Mouse (Mus musculus) midbrain, embryonic 13.5 days (tissue): Measurements from ENCODE around the gene Zfp948. TPM values are rescaled to one million over a fixed set of nuclear protein-coding genes. Genes with fewer than 3 reads are reported as not detected.
"Not testable (repeated sequence)": the region's sequence is repeated elsewhere in the genome, so short reads cannot be mapped to it uniquely, and the experiment has no call there.

Experiments
- ATAC-seq: fragments of 200-750 bp; cut with Nextera tagmentation; 2 replicates; pipeline ENCODE4 v1.8.0; 2017; ENCODE audit warnings: mild to moderate bottlenecking, moderate TSS enrichment, moderate library complexity
- H3K27ac ChIP-seq: fragments of 300-500 bp; sonication (generic); 2 replicates; pipeline ENCODE4 v1.5.1; 2015; ENCODE audit warnings: inconsistent platforms, mild to moderate bottlenecking, moderate library complexity
- H3K27me3 ChIP-seq: fragments of 300-500 bp; sonication (generic); 2 replicates; pipeline ENCODE4 v1.6.1; 2015; ENCODE audit warnings: mild to moderate bottlenecking, inconsistent platforms
- H3K36me3 ChIP-seq: fragments of 300-500 bp; sonication (generic); 2 replicates; pipeline ENCODE4 v1.6.1; 2015; ENCODE audit warnings: mild to moderate bottlenecking, inconsistent platforms
- H3K4me1 ChIP-seq: fragments of 300-500 bp; sonication (generic); replicated peaks from 2 replicates; pipeline ENCODE4 v1.6.1; 2015; ENCODE audit warnings: inconsistent platforms
- H3K4me2 ChIP-seq: fragments of 300-500 bp; sonication (generic); replicated peaks from 2 replicates; pipeline ENCODE4 v1.6.1; 2015; ENCODE audit warnings: moderate library complexity, mild to moderate bottlenecking, inconsistent platforms
- H3K4me3 ChIP-seq: fragments of 300-500 bp; sonication (generic); replicated peaks from 2 replicates; pipeline ENCODE4 v1.5.1; 2015; ENCODE audit warnings: mild to moderate bottlenecking, inconsistent platforms
- H3K9ac ChIP-seq: fragments of 300-500 bp; sonication (generic); replicated peaks from 2 replicates; pipeline ENCODE4 v1.6.1; 2015; ENCODE audit warnings: mild to moderate bottlenecking, inconsistent platforms
- H3K9me3 ChIP-seq: fragments of 300-500 bp; sonication (generic); 2 replicates; pipeline ENCODE4 v1.6.1; 2016; ENCODE audit warnings: mild to moderate bottlenecking, inconsistent platforms
- WGBS: fragments of 180-500 bp; shearing (Covaris S2); methylation state at CpG from one replicate; pipeline ENCODE4 v1.1.7; 2015; 5-methylcytosine and 5-hydroxymethylcytosine counted together
- polyA plus RNA-seq: library from polyadenylated mRNA; unstranded; fragments of >200 nt; fragmentation: Nextera tagmentation; extraction: Ambion mirVana; gene quantifications from 2 replicates; pipeline ENCODE4 v1.2.1, GENCODE M21; 2015

Gene Zfp948
- polyA plus RNA-seq, 1 experiment from 2014 or later: 15.1 TPM

GRCm38 (mm10) chr17:21536676-21537075 lies 30.1 kb upstream of the Zfp948 start:
- no peak for ATAC-seq
- Histone ChIP-seq H3K27me3 (no peaks in the 10 kb centered on the region), H3K4me2 (no peak overlapping the region), H3K27ac (no peak overlapping the region), H3K9ac (no peak overlapping the region), H3K4me3 (no peak overlapping the region), H3K4me1 (peaks cover 17% of the 10 kb centered on the region), H3K36me3 (no peaks in the 10 kb centered on the region), H3K9me3 (no peaks in the 10 kb centered on the region)
- 73% methylated on average over 2 of the region's 2 CpGs for WGBS

DNA sequence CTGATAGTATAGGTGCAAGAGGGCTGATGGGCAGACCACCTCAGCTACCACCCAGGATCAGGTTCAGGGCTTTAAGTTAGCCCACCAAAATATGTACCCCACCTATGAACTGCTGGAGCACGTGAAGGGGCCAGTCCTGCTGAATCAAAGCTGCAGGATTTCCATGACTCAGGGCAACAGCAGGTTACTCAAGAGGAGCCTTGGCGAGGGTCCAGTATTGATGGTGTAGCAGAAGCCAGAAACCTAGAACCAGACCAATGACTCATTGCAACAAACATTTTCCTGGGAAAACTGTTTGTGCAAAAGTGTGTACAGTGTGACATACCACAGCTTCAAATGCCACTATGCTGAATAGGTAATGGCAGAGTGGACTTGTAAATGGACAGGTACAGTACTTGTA lies 9.0 kb upstream of the Zfp948 start:
- ATAC-seq: no peak
- WGBS: 92% methylated on average over 2 of the region's 2 CpGs

GRCm38 (mm10) chr17:21566220-21566619 lies 588 bp upstream of the Zfp948 start:
- Histone ChIP-seq H3K4me1 (peaks cover 14% of the 10 kb centered on the region), H3K27ac (peak overlapping the region; percentile 93), H3K4me2 (peak overlapping the region; percentile 71), H3K27me3 (no peaks in the 10 kb centered on the region), H3K9ac (peak overlapping the region; percentile 78), H3K36me3 (no peaks in the 10 kb centered on the region), H3K4me3 (peak overlapping the region; percentile 60), H3K9me3 (no peaks in the 10 kb centered on the region)
- peak; percentile 80 for ATAC-seq
- WGBS: 10% methylated on average over 5 of the region's 5 CpGs

More for the DNA sequence above, 9.0 kb upstream of the Zfp948 start:
- Histone ChIP-seq H3K4me3 (no peak overlapping the region), H3K9me3 (no peaks in the 10 kb centered on the region), H3K9ac (no peak overlapping the region), H3K4me1 (no peaks in the 10 kb centered on the region), H3K27ac (no peak overlapping the region), H3K27me3 (no peaks in the 10 kb centered on the region), H3K36me3 (no peaks in the 10 kb centered on the region; the same call in 1 of the 2 replicates), H3K4me2 (no peak overlapping the region)

DNA sequence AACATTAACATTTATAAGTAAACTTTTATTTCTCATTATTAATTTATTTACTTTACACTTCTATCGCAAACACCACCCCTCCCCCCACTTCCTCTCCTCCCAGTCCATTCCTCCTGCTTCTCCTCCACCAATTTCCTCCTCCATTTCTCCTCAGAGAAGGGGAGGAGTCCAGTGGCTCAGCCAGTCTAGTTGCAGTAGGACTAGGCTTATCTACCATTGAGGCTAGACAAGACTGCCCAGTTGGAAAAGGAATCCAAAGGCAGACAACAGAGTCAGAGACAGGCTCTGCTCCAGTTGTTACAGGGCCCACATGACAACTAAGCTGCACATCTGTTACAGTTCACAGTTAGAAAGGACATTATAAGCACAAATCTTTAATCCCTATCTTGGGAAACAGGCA lies 888 bp downstream of the Zfp948 start:
- no peaks in the 10 kb centered on the region for H3K27me3 ChIP-seq
- H3K9ac ChIP-seq: peak overlapping the region; percentile 17; the same call in 1 of the 2 replicates
- H3K36me3 ChIP-seq: no peaks in the 10 kb centered on the region
- H3K4me2 ChIP-seq: peak overlapping the region; percentile 47
- ATAC-seq: peak; percentile 15; the same call in 1 of the 2 replicates
- WGBS: 67% methylated on average over 1 of the region's 1 CpGs
- peak overlapping the region; percentile 60 for H3K4me3 ChIP-seq
- no peaks in the 10 kb centered on the region for H3K9me3 ChIP-seq
- no peak overlapping the region; the same call in 1 of the 2 replicates for H3K27ac ChIP-seq
- H3K4me1 ChIP-seq: peaks cover 14% of the 10 kb centered on the region

DNA sequence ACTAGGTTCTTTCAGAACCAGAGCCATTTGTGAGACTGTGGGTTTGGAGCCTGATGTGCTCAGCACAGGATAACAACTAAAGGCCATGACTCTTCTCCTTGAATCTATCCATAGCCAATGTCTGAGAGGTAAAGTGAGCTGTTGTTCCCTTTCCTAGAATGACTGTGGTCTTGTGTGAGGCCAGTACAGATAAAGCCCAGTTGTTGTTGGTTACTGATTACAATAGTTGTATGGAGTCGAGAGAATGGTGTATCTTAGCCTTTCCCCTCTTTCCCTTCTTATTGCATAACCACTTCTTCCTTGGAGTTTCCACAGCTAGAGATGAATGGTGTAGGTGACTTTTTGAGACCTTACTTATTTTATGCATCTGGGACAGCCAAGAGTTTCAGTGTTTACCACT lies 12.3 kb downstream of the Zfp948 start:
- Histone ChIP-seq H3K9me3 (no peaks in the 10 kb centered on the region), H3K4me3 (no peak overlapping the region), H3K27ac (no peak overlapping the region), H3K36me3 (peaks cover 23% of the 10 kb centered on the region), H3K4me1 (no peaks in the 10 kb centered on the region), H3K27me3 (no peaks in the 10 kb centered on the region), H3K4me2 (no peak overlapping the region), H3K9ac (no peak overlapping the region)
- no peak for ATAC-seq
- WGBS: 83% methylated on average over 1 of the region's 1 CpGs

GRCm38 (mm10) chr17:21579493-21580175 lies 12.8 kb downstream of the Zfp948 start:
- 23% methylated on average over 5 of the region's 5 CpGs for WGBS
- H3K4me2 ChIP-seq: no peak overlapping the region
- H3K27ac ChIP-seq: no peak overlapping the region
- H3K4me1 ChIP-seq: no peaks in the 10 kb centered on the region
- H3K4me3 ChIP-seq: no peak overlapping the region
- no peaks in the 10 kb centered on the region for H3K27me3 ChIP-seq
- no peak overlapping the region for H3K9ac ChIP-seq
- peak; percentile 74 for ATAC-seq
- H3K36me3 ChIP-seq: peaks cover 25% of the 10 kb centered on the region
- no peaks in the 10 kb centered on the region for H3K9me3 ChIP-seq

- H3K27me3 ChIP-seq: no peaks in the 10 kb centered on the region
- H3K9me3 ChIP-seq: no peaks in the 10 kb centered on the region; the same call in 1 of the 2 replicates
- no peak for ATAC-seq
- peaks cover 45% of the 10 kb centered on the region for H3K36me3 ChIP-seq
- H3K4me3 ChIP-seq: no peak overlapping the region
- no peaks in the 10 kb centered on the region for H3K4me1 ChIP-seq
- H3K27ac ChIP-seq: no peak overlapping the region
- no peak overlapping the region for H3K9ac ChIP-seq
- no peak overlapping the region for H3K4me2 ChIP-seq
- 95% methylated on average over 2 of the region's 2 CpGs for WGBS
Measured at GRCm38 (mm10) chr17:21585521-21585920, 18.7 kb downstream of the Zfp948 start.

GRCm38 (mm10) chr17:21616356-21616755 lies 49.5 kb downstream of the Zfp948 start:
- H3K27ac ChIP-seq: no peak overlapping the region
- H3K4me2 ChIP-seq: no peak overlapping the region
- no peak overlapping the region for H3K9ac ChIP-seq
- 85% methylated on average over 3 of the region's 3 CpGs for WGBS
- ATAC-seq: no peak
- no peaks in the 10 kb centered on the region for H3K36me3 ChIP-seq
- no peak overlapping the region for H3K4me3 ChIP-seq
- no peaks in the 10 kb centered on the region for H3K9me3 ChIP-seq
- H3K27me3 ChIP-seq: no peaks in the 10 kb centered on the region
- H3K4me1 ChIP-seq: no peaks in the 10 kb centered on the region

GRCm38 (mm10) chr17:21617352-21617751 lies 50.5 kb downstream of the Zfp948 start:
- Histone ChIP-seq H3K27ac (no peak overlapping the region), H3K27me3 (no peaks in the 10 kb centered on the region), H3K9me3 (no peaks in the 10 kb centered on the region), H3K36me3 (no peaks in the 10 kb centered on the region), H3K4me3 (no peak overlapping the region), H3K4me2 (no peak overlapping the region), H3K4me1 (no peaks in the 10 kb centered on the region), H3K9ac (no peak overlapping the region)
- ATAC-seq: no peak
- 16% methylated on average over 9 of the region's 9 CpGs for WGBS

DNA sequence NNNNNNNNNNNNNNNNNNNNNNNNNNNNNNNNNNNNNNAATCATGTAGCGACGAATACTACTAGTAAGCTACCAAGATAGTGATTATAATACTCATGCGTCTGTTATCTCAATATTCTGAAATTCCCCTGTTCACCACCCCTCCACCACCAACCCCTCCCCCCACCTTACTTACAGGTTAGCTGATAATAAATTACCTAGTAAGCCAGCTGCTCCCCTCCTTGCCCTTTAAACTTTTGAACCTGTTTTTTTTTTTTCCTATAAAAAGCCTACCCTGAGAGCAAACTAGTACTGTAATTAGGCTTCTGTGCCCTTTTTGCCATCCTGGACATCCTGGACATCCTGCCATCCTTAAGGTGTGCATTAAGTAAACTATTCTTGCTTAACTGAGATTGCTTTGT lies 56.8 kb downstream of the Zfp948 start:
- Histone ChIP-seq H3K36me3 (no peaks in the 10 kb centered on the region), H3K27me3 (no peaks in the 10 kb centered on the region), H3K9me3 (no peaks in the 10 kb centered on the region), H3K27ac (no peak overlapping the region), H3K4me2 (no peak overlapping the region), H3K9ac (no peak overlapping the region), H3K4me3 (no peak overlapping the region), H3K4me1 (no peaks in the 10 kb centered on the region)
- WGBS: no CpG with 5 or more reads among the region's 3 CpGs
- ATAC-seq: no peak

GRCm38 (mm10) chr17:21635758-21636157 lies 69.0 kb downstream of the Zfp948 start:
- ATAC-seq, H3K4me3 ChIP-seq, H3K27ac ChIP-seq, H3K9me3 ChIP-seq, H3K36me3 ChIP-seq, H3K4me2 ChIP-seq, H3K4me1 ChIP-seq, H3K9ac ChIP-seq, H3K27me3 ChIP-seq: not testable (repeated sequence)
- 73% methylated on average over 4 of the region's 4 CpGs for WGBS
